Mouse (Mus musculus): ENCODE results near the gene Timm22. TPM values are rescaled to one million over a fixed set of nuclear protein-coding genes. Genes with fewer than 3 reads are reported as not detected.

The Timm22 gene
- polyA plus RNA-seq, 1 experiment from 2014 or later, result 127 TPM

DNA sequence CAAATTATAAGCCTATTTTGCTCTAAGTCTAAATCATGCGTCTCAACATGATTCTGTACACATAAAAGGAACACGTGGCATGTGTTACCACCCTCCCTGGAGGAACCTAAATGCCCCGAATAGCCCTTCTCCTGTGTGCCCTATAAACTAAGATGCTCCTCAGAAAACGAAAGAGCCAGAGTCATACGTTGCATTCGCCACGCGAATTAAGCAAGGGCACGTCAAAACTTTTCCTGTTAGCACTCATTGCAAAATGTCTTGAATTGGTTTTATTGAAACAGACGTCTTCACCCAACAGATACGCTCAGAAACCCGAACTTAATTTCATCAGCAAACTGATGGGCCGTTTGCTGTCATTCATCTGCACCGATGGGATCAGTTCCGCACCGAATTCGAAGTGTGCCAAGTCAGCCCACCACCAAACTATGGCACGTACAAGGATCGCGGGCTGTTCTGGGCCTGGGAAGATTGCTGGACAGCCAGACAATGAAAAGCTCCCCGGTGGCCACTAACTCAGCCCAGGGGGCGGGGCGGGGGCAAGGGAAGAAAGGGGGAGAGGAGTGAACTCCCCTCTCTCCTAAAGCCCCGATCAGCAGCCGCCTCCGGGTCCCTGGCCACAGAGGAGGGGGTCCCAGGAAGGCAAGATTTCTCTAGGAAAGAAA, 9.0 kb upstream of the Timm22 start:
- Histone ChIP-seq H3K4me3 (peak overlapping the region; percentile 76), H3K36me3 (replicated peaks) (peaks cover 24% of the 10 kb centered on the region), H3K9me3 (peaks cover 5% of the 10 kb centered on the region; the same call in 1 of the 2 replicates), H3K27me3 (ENCODE audit: poor library complexity, severe bottlenecking) (peaks cover 6% of the 10 kb centered on the region; the same call in 1 of the 2 replicates), H3K4me1 (peaks cover 45% of the 10 kb centered on the region), H3K27ac (peak overlapping the region; percentile 93)
- DNase-seq (ENCODE audit: extremely low spot score, low spot score), result peak; percentile 68
- under 1% methylated on average over 25 of the region's 26 CpGs for WGBS

DNA sequence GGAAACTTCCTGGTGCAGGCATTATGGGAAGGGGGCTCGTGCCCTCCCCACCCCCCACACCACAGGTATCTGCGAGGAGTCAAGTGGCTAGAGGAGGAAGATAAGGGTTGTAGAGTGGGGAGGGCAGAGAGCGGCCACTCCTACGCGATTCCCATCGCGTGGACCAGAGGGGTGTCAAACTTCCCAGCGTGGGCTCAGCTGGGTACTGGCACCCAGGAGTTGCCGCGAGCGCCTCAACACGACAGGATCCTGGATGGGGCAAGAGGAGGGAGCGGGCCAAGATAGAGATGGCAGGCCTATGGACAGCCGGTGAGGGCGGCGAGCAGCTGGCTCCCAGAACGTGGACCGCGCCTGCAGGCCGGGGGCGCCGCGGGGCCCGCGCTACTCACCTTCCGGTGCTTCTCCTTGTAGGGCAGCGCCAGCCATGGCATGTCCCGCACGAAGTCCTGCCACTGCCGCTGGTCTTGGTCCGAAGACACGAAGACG, 8.4 kb upstream of the Timm22 start:
- Histone ChIP-seq H3K9me3 (no peaks in the 10 kb centered on the region; the same call in 1 of the 2 replicates), H3K4me3 (peak overlapping the region; percentile 76), H3K27me3 (ENCODE audit: poor library complexity, severe bottlenecking) (peaks cover 10% of the 10 kb centered on the region; the same call in 1 of the 2 replicates), H3K4me1 (peaks cover 45% of the 10 kb centered on the region), H3K36me3 (replicated peaks) (peaks cover 18% of the 10 kb centered on the region), H3K27ac (peak overlapping the region; percentile 93)
- WGBS, result under 1% methylated on average over 33 of the region's 33 CpGs
- DNase-seq (ENCODE audit: extremely low spot score, low spot score), result no peak

- under 1% methylated on average over 70 of the region's 70 CpGs for WGBS
- peak within 1 kb of the TSS; percentile 93 for H3K27ac ChIP-seq
- peaks cover 45% of the 10 kb centered on the region for H3K4me1 ChIP-seq
- H3K36me3 ChIP-seq (replicated peaks), result peaks cover 15% of the 10 kb centered on the region; the same call in 1 of the 2 replicates
- peak within 1 kb of the TSS; percentile 76 for H3K4me3 ChIP-seq
- peak; percentile 86 for DNase-seq (ENCODE audit: extremely low spot score, low spot score)
- H3K27me3 ChIP-seq (ENCODE audit: poor library complexity, severe bottlenecking), result peaks cover 10% of the 10 kb centered on the region; the same call in 1 of the 2 replicates
- no peaks in the 10 kb centered on the region for H3K9me3 ChIP-seq
Measured at GRCm38 (mm10) chr11:76398798-76399586, 7.8 kb upstream of the Timm22 start, which contains the start of gene Nxn. Nxn (minus strand) TSS chr11:76399140.

GRCm38 (mm10) chr11:76399587-76400330, 7.0 kb upstream of the Timm22 start:
- Histone ChIP-seq H3K4me1 (peaks cover 43% of the 10 kb centered on the region), H3K27me3 (ENCODE audit: poor library complexity, severe bottlenecking) (peaks cover 10% of the 10 kb centered on the region; the same call in 1 of the 2 replicates), H3K4me3 (peak overlapping the region; percentile 76), H3K36me3 (replicated peaks) (peaks cover 10% of the 10 kb centered on the region; the same call in 1 of the 2 replicates), H3K27ac (peak overlapping the region; percentile 93), H3K9me3 (no peaks in the 10 kb centered on the region)
- 20% methylated on average over 11 of the region's 11 CpGs for WGBS
- no peak for DNase-seq (ENCODE audit: extremely low spot score, low spot score)

- Histone ChIP-seq H3K4me1 (peaks cover 27% of the 10 kb centered on the region), H3K4me3 (no peak overlapping the region), H3K27me3 (ENCODE audit: poor library complexity, severe bottlenecking) (peaks cover 15% of the 10 kb centered on the region; the same call in 1 of the 2 replicates), H3K9me3 (no peaks in the 10 kb centered on the region), H3K27ac (no peak overlapping the region), H3K36me3 (replicated peaks) (no peaks in the 10 kb centered on the region)
- no peak for DNase-seq (ENCODE audit: extremely low spot score, low spot score)
- WGBS, result 79% methylated on average over 10 of the region's 10 CpGs
Measured at GRCm38 (mm10) chr11:76401398-76401797, 5.4 kb upstream of the Timm22 start.

GRCm38 (mm10) chr11:76405113-76405512, 1.6 kb upstream of the Timm22 start:
- H3K4me3 ChIP-seq, result no peak overlapping the region
- WGBS, result 79% methylated on average over 4 of the region's 4 CpGs
- H3K27ac ChIP-seq, result no peak overlapping the region
- H3K27me3 ChIP-seq (ENCODE audit: poor library complexity, severe bottlenecking), result peaks cover 15% of the 10 kb centered on the region; the same call in 1 of the 2 replicates
- peaks cover 8% of the 10 kb centered on the region for H3K4me1 ChIP-seq
- DNase-seq (ENCODE audit: extremely low spot score, low spot score), result no peak
- H3K9me3 ChIP-seq, result no peaks in the 10 kb centered on the region
- H3K36me3 ChIP-seq (replicated peaks), result peaks cover 10% of the 10 kb centered on the region

DNA sequence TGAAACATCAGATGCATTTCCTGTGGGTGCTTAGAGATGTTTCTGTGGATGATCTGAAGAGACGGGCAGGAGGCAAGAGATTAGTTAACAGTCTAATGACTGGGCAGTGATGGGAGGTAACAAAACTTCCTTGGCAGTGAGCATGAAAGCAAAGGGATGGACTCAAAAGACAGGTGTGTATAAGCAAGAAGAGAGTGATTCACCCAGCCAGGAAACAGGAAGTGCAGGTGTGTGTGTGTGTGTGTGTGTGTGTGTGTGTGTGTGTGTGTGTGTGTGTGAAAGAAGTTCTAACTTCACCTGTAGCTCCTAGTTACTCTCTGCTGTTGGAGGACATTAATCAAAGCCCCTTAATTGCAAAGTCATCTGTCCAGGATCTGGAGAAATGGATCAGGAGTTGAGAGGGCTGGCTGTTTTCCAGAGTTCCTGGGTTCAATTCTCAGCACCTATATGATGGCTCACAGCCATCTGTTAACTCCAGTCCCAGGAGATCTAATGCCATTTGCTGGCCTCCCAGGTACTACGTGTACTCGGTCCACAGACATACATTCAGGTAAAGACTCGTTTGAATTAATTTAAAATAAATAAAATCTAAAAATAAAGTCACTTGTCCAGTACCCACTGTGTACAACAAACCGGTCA, 1.0 kb upstream of the Timm22 start:
- H3K27ac ChIP-seq, result no peak overlapping the region
- no peaks in the 10 kb centered on the region for H3K9me3 ChIP-seq
- H3K4me3 ChIP-seq, result no peak overlapping the region
- peaks cover 8% of the 10 kb centered on the region for H3K4me1 ChIP-seq
- WGBS, result 86% methylated on average over 5 of the region's 5 CpGs
- DNase-seq (ENCODE audit: extremely low spot score, low spot score), result no peak
- H3K27me3 ChIP-seq (ENCODE audit: poor library complexity, severe bottlenecking), result peaks cover 15% of the 10 kb centered on the region; the same call in 1 of the 2 replicates
- peaks cover 12% of the 10 kb centered on the region for H3K36me3 ChIP-seq (replicated peaks)

- peak; percentile 40 for DNase-seq (ENCODE audit: extremely low spot score, low spot score)
- no peaks in the 10 kb centered on the region for H3K27me3 ChIP-seq (ENCODE audit: poor library complexity, severe bottlenecking)
- H3K4me1 ChIP-seq, result peaks cover 22% of the 10 kb centered on the region
- no peak overlapping the region for H3K27ac ChIP-seq
- 78% methylated on average over 12 of the region's 12 CpGs for WGBS
- no peaks in the 10 kb centered on the region for H3K9me3 ChIP-seq
- H3K4me3 ChIP-seq, result no peak overlapping the region
- peaks cover 60% of the 10 kb centered on the region for H3K36me3 ChIP-seq (replicated peaks)
Measured at GRCm38 (mm10) chr11:76410826-76411225, 4.1 kb downstream of the Timm22 start.

- H3K9me3 ChIP-seq, result no peaks in the 10 kb centered on the region
- H3K4me1 ChIP-seq, result peaks cover 23% of the 10 kb centered on the region
- no peak overlapping the region for H3K4me3 ChIP-seq
- H3K36me3 ChIP-seq (replicated peaks), result peaks cover 83% of the 10 kb centered on the region
- H3K27ac ChIP-seq, result no peak overlapping the region
- 94% methylated on average over 4 of the region's 4 CpGs for WGBS
- DNase-seq (ENCODE audit: extremely low spot score, low spot score), result no peak
- no peaks in the 10 kb centered on the region for H3K27me3 ChIP-seq (ENCODE audit: poor library complexity, severe bottlenecking)
Measured at GRCm38 (mm10) chr11:76413202-76413601, 6.5 kb downstream of the Timm22 start.

DNA sequence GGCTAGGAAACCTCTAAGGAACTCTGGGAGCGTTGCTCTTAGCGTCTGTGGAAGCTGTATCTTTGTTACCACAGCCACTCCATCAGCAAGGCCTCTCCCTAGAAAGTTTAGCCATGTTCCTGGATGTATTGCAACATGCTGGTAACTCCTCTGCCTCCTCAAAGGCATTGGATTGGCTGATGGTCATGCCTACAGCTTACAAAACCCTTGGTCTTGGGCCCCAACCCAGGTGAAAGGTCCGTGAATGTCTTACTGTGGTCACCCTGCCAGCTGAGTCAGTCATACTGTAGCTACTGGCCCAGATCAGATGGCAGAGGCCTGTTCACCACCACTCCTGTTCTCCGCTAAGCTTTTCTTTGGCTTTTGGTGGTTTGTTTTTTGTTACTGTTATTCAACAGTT, 8.2 kb downstream of the Timm22 start:
- H3K27me3 ChIP-seq (ENCODE audit: poor library complexity, severe bottlenecking), result no peaks in the 10 kb centered on the region
- H3K27ac ChIP-seq, result no peak overlapping the region
- H3K36me3 ChIP-seq (replicated peaks), result peaks cover 93% of the 10 kb centered on the region
- DNase-seq (ENCODE audit: extremely low spot score, low spot score), result no peak
- H3K4me1 ChIP-seq, result peaks cover 23% of the 10 kb centered on the region
- WGBS, result 92% methylated on average over 4 of the region's 4 CpGs
- no peak overlapping the region for H3K4me3 ChIP-seq
- no peaks in the 10 kb centered on the region for H3K9me3 ChIP-seq

- Histone ChIP-seq H3K36me3 (replicated peaks) (peaks cover 94% of the 10 kb centered on the region), H3K9me3 (no peaks in the 10 kb centered on the region), H3K27ac (no peak overlapping the region), H3K4me1 (peaks cover 23% of the 10 kb centered on the region), H3K27me3 (ENCODE audit: poor library complexity, severe bottlenecking) (no peaks in the 10 kb centered on the region), H3K4me3 (no peak overlapping the region)
- DNase-seq (ENCODE audit: extremely low spot score, low spot score), result no peak
- 62% methylated on average over 2 of the region's 2 CpGs for WGBS
Measured at GRCm38 (mm10) chr11:76415985-76416384, 9.2 kb downstream of the Timm22 start.

DNA sequence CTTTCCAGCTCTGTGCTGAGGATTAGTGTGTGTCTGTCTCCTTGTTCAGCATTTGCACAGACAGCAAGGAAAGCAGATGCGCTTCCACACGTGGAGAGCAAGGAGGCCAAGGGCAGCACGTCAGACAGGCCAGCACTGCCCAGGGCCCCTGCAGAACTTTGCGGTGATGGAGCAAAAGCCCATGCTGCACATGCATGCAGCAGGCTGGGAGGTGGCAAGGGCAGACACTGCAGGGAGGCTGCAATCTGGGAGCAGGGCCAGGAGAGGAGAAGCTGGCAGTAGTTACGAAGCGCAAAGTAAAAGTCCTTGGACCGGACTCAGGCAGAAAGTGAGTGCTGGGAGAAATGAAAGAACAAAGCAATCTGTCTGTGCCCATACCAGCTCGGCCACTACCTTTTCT, 11.7 kb downstream of the Timm22 start:
- H3K9me3 ChIP-seq, result no peaks in the 10 kb centered on the region
- no peak overlapping the region for H3K4me3 ChIP-seq
- H3K36me3 ChIP-seq (replicated peaks), result peaks cover 95% of the 10 kb centered on the region
- H3K27me3 ChIP-seq (ENCODE audit: poor library complexity, severe bottlenecking), result no peaks in the 10 kb centered on the region
- 94% methylated on average over 8 of the region's 8 CpGs for WGBS
- peaks cover 20% of the 10 kb centered on the region for H3K4me1 ChIP-seq
- no peak for DNase-seq (ENCODE audit: extremely low spot score, low spot score)
- H3K27ac ChIP-seq, result no peak overlapping the region

All from forebrain, embryonic 10.5 days (tissue).